Mouse (Mus musculus): ENCODE data around the gene Gm3415. TPM values are rescaled to one million over a fixed set of nuclear protein-coding genes. Genes with fewer than 3 reads are reported as not detected.
"Not testable (repeated sequence)": the region's sequence is repeated elsewhere in the genome, so short reads cannot be mapped to it uniquely, and the experiment has no call there.

Gene Gm3415
- total RNA-seq, 2 experiments from 2014 or later = not detected

DNA sequence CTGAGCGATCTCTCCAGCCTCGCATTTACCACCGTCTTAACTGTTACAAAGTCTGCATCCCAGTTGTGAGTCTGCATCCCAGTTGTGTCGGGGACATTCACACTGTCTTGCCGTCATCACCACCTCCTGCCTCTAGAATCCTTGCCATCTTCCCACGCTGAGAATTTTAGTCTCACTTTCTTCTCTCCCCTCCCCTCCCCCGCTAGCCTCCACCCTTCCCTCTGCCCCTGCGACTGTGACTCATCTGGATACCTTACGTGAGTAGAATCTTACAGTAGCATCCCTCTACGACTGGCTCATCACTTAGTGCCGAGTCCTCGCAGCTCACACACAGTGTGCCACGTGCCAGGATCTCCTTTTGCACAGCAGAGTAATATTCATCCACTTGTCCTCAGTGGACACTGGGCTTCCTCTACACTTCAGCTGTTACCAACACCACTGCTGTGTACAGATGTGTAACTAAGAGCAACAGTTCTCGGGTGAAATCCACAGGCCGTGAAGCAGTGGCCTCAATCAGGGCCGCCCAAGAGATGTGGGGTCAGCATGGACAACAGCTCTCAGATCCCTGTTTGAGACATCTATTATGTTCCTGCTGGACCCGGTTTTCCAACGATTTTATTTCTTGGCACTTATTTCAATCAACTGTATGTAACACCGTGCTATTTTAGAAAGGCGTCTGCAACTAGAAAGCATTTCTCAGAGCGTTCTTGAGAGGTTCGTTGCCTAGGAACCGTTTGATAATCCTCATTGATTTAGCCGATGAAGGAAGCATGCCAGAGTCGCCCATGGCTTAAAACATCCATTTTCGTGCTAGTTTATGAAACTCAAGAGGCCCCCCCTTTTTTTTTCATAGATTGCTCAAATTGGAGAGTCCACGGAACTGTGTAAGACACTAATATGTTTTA is 42.5 kb downstream of the Gm3415 start:
- no peak for DNase-seq (ENCODE audit: low spot score in 2 of 2)

DNA sequence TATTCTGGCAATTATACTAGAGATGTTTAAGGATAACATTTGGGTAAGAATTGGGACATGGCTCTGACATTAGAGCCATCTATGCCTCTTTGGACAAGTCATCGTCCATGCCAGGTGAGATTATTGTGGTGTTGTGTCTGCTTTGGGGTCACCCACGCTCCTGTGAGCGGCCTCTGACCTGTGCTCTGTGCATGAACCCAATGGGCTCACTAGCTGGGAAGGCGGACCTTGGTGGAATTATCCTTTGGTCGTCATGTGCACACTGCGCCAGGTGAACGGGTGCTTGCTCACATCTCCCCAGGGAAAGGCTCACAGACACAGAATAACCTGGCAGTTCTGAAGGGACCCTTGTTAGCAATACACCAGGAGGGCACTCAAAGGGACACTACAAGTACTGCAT is 43.3 kb downstream of the Gm3415 start:
- DNase-seq (ENCODE audit: low spot score in 2 of 2) = not testable (repeated sequence)

DNA sequence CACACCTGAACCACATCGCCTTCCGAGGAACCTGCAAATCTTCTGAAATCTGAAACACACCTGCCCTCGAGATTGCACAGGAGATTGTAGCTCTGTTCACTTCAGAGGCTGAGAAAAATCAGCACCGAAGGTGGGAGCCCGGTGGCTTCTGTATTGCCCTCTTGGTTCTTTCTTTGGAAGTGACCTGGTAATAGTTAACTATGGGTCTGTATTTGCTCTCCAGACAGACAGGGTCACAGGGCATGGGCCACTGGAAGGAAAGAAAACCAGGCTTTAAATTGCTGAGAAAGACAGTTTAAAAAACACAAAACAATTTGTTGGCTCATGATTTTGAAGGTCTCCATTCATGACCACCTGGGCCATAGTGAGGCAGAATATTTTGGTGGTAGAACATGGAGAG is 44.0 kb downstream of the Gm3415 start:
- no peak for DNase-seq (ENCODE audit: low spot score in 2 of 2)

GRCm38 (mm10) chr5:146606221-146606620 is 50.3 kb downstream of the Gm3415 start:
- no peak for DNase-seq (ENCODE audit: low spot score in 2 of 2)

DNA sequence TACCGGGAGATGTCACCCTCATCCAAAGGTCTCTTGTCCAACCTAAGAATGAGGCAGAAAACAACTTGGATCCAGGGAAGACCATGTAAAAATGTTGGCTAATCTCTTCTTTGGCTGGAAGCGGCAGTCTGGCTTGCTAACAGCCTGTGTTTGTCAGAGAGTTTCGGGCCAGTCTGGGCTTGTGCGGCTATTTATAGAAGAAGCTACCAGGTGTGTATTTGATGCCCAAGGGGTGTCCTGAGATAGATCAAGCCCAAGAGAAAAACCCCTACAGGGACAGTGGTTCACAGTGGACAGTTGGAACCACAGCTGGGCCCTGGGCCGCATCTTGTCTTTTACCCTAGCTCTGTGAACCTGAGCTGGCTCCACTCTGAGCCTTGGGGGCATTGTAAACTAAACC is 51.0 kb downstream of the Gm3415 start:
- no peak for DNase-seq (ENCODE audit: low spot score in 2 of 2)

GRCm38 (mm10) chr5:146607816-146608215 is 51.9 kb downstream of the Gm3415 start:
- no peak for DNase-seq (ENCODE audit: low spot score in 2 of 2)

Other genes with a start within 250 kb of the Gm3415 start
- 1 to 10 TPM; 1.7 to 2.0 TPM for gene Wasf3, start 171.2 kb upstream of the Gm3415 start, total RNA-seq (2021)
- gene Gm6408, start 74.2 kb upstream of the Gm3415 start, total RNA-seq (2021) = not detected
- gene Gm6370, start 64.8 kb upstream of the Gm3415 start, total RNA-seq (2021) = not detected
- gene 4930449I24Rik, start 53.7 kb upstream of the Gm3415 start, total RNA-seq (2021) = not detected
- not detected for gene Gm3402, start 42.0 kb upstream of the Gm3415 start, total RNA-seq (2021)
- not detected for gene Gm3404, start 30.3 kb upstream of the Gm3415 start, total RNA-seq (2021)
- gene Gm3409, start 18.5 kb upstream of the Gm3415 start, total RNA-seq (2021) = not detected
- not detected for gene Gpr12, start 29.1 kb downstream of the Gm3415 start, total RNA-seq (2021)
- gene Usp12, start 238.9 kb downstream of the Gm3415 start, total RNA-seq (2021) = 10 to 100 TPM; 24.1 to 26.7 TPM